Mouse (Mus musculus): ENCODE data around the gene AY761185. TPM values are rescaled to one million over a fixed set of nuclear protein-coding genes. Genes with fewer than 3 reads are reported as not detected.

Gene AY761185
- total RNA-seq (2023) = not detected in 4 replicates

GRCm38 (mm10) chr8:20944610-20945009, at the start of gene AY761185:
AY761185 (minus strand) TSS chr8:20944710.

GRCm38 (mm10) chr8:20921971-20922370, 22.5 kb downstream of the AY761185 start, which contains the start of gene Gm6040:
Gm6040 (minus strand) TSS chr8:20922071.

GRCm38 (mm10) chr8:20902527-20902926, 42.0 kb downstream of the AY761185 start, which contains the start of gene Gm15056:
Gm15056 (minus strand) TSS chr8:20902627.

Other genes with a start within 250 kb of the AY761185 start
- not detected in 4 replicates for gene Defb33, start 52.0 kb downstream of the AY761185 start, total RNA-seq (2023)
- gene Gm15056, start 42.1 kb downstream of the AY761185 start, total RNA-seq (2023) = not detected in 4 replicates
- gene Gm6040, start 22.6 kb downstream of the AY761185 start, total RNA-seq (2023) = not detected in 4 replicates
- gene Defa21, start 80.8 kb upstream of the AY761185 start, total RNA-seq (2023) = not detected in 4 replicates
- gene Defa23, start 110.3 kb upstream of the AY761185 start, total RNA-seq (2023) = not detected in 4 replicates
- gene Defa35, start 120.3 kb upstream of the AY761185 start, total RNA-seq (2023) = not detected in 4 replicates
- gene Defa25, start 139.7 kb upstream of the AY761185 start, total RNA-seq (2023) = not detected in 4 replicates
- not detected in 4 replicates for gene Gm14851, start 151.3 kb upstream of the AY761185 start, total RNA-seq (2023)
- not detected in 4 replicates for gene Defa30, start 189.9 kb upstream of the AY761185 start, total RNA-seq (2023)
- not detected in 4 replicates for gene Defa22, start 217.6 kb upstream of the AY761185 start, total RNA-seq (2023)
- not detected in 4 replicates for gene Defa31, start 246.9 kb upstream of the AY761185 start, total RNA-seq (2023)